Mouse (Mus musculus) forebrain, embryonic 14.5 days (tissue): ENCODE measurements around the gene Vamp5. TPM values are rescaled to one million over a fixed set of nuclear protein-coding genes. Genes with fewer than 3 reads are reported as not detected.

Experiments
- ATAC-seq: fragments of 200-750 bp; cut with Nextera tagmentation; 2 replicates; pipeline ENCODE4 v1.8.0; 2017; ENCODE audit warnings: mild to moderate bottlenecking, moderate library complexity
- DNase-seq: peaks from one replicate; pipeline ENCODE4 v3.0.0-alpha.2; 2015; ENCODE audit warnings: low spot score
- H3K27ac ChIP-seq: fragments of 300-500 bp; sonication (generic); 2 replicates; pipeline ENCODE4 v1.5.1; 2014; ENCODE audit warnings: low read depth, mild to moderate bottlenecking, control low read depth, low read length, moderate library complexity
- H3K27me3 ChIP-seq: fragments of 300-500 bp; sonication (generic); replicated peaks from 2 replicates; pipeline ENCODE4 v1.6.1; 2014; ENCODE audit warnings: low read length, control low read depth, mixed read lengths; ENCODE audit not compliant: control insufficient read depth, insufficient read depth
- H3K36me3 ChIP-seq: fragments of 300-500 bp; sonication (generic); 2 replicates; pipeline ENCODE4 v1.6.1; 2014; ENCODE audit warnings: low read length, control low read depth; ENCODE audit not compliant: control insufficient read depth, insufficient read depth
- H3K4me1 ChIP-seq: fragments of 300-500 bp; sonication (generic); 2 replicates; pipeline ENCODE4 v1.6.1; 2014; ENCODE audit warnings: antibody characterized with exemption, low read length, control low read depth; ENCODE audit not compliant: control insufficient read depth, insufficient read depth
- H3K4me2 ChIP-seq: fragments of 300-500 bp; sonication (generic); 2 replicates; pipeline ENCODE4 v1.6.1; 2014; ENCODE audit warnings: mild to moderate bottlenecking, control low read depth, low read length
- H3K4me3 ChIP-seq: fragments of 300-500 bp; sonication (generic); 2 replicates; pipeline ENCODE4 v1.5.1; 2014; ENCODE audit warnings: low read depth, low read length, control low read depth
- H3K9ac ChIP-seq: fragments of 300-500 bp; sonication (generic); 2 replicates; pipeline ENCODE4 v1.6.1; 2014; ENCODE audit warnings: mild to moderate bottlenecking, low read length, control low read depth, moderate library complexity
- H3K9me3 ChIP-seq: fragments of 300-500 bp; sonication (generic); replicated peaks from 2 replicates; pipeline ENCODE4 v1.6.1; 2016; ENCODE audit warnings: low read length, control low read depth, mixed read lengths; ENCODE audit not compliant: control insufficient read depth
- WGBS: fragments of 180-500 bp; shearing (Covaris S2); extraction: QIAGEN DNeasy Blood & Tissue Kit; methylation state at CpG from one replicate; pipeline ENCODE4 v1.1.7; 2014; 5-methylcytosine and 5-hydroxymethylcytosine counted together
- polyA plus RNA-seq: library from polyadenylated mRNA; unstranded; fragments of >200 nt; fragmentation: Nextera tagmentation; extraction: Ambion mirVana; gene quantifications from 2 replicates; pipeline ENCODE4 v1.2.1, GENCODE M21; 2014

Gene Vamp5
- polyA plus RNA-seq, 1 experiment from 2014 or later: 13.8 TPM

- H3K36me3 ChIP-seq: peaks cover 24% of the 10 kb centered on the region
- H3K27ac ChIP-seq: 0 out of 2 replicates have a peak overlapping the region, but pooled peaks have one; percentile 9
- peak; percentile 32 for DNase-seq
- no peak for ATAC-seq
- H3K4me2 ChIP-seq: no peak overlapping the region
- H3K9me3 ChIP-seq: no peaks in the 10 kb centered on the region
- no peak overlapping the region for H3K9ac ChIP-seq
- 77% methylated on average over 5 of the region's 5 CpGs for WGBS
- peaks cover 13% of the 10 kb centered on the region for H3K4me1 ChIP-seq
- H3K4me3 ChIP-seq: no peak overlapping the region
- no peaks in the 10 kb centered on the region for H3K27me3 ChIP-seq
These were observed 22.8 kb downstream of the Vamp5 start for GRCm38 (mm10) chr6:72357164-72358079.

GRCm38 (mm10) chr6:72356001-72356532 is 24.2 kb downstream of the Vamp5 start:
- DNase-seq (no peak), ATAC-seq (no peak)
- H3K27me3 ChIP-seq: no peaks in the 10 kb centered on the region
- H3K4me3 ChIP-seq: peak overlapping the region; percentile 58
- peaks cover 6% of the 10 kb centered on the region for H3K4me1 ChIP-seq
- H3K36me3 ChIP-seq: peaks cover 27% of the 10 kb centered on the region
- WGBS: 43% methylated on average over 6 of the region's 8 CpGs
- no peaks in the 10 kb centered on the region for H3K9me3 ChIP-seq
- peak overlapping the region; percentile 78 for H3K9ac ChIP-seq
- H3K4me2 ChIP-seq: peak overlapping the region; percentile 96
- H3K27ac ChIP-seq: no peak overlapping the region

- DNase-seq: peak; percentile 75
- H3K4me2 ChIP-seq: peak within 1 kb of the TSS; percentile 96
- ATAC-seq: peak; percentile 89
- H3K27ac ChIP-seq: peak within 1 kb of the TSS; percentile 1; the same call in 1 of the 2 replicates
- WGBS: under 1% methylated on average over 71 of the region's 71 CpGs
- H3K27me3 ChIP-seq: no peaks in the 10 kb centered on the region
- H3K36me3 ChIP-seq: peaks cover 31% of the 10 kb centered on the region
- peaks cover 6% of the 10 kb centered on the region; the same call in 1 of the 2 replicates for H3K4me1 ChIP-seq
- H3K9me3 ChIP-seq: no peaks in the 10 kb centered on the region
- peak within 1 kb of the TSS; percentile 58 for H3K4me3 ChIP-seq
- H3K9ac ChIP-seq: peak within 1 kb of the TSS; percentile 78
These were observed 25.0 kb downstream of the Vamp5 start, which contains the start of gene Tmem150a for GRCm38 (mm10) chr6:72355066-72355911. Tmem150a (plus strand) TSS chr6:72355447.

DNA sequence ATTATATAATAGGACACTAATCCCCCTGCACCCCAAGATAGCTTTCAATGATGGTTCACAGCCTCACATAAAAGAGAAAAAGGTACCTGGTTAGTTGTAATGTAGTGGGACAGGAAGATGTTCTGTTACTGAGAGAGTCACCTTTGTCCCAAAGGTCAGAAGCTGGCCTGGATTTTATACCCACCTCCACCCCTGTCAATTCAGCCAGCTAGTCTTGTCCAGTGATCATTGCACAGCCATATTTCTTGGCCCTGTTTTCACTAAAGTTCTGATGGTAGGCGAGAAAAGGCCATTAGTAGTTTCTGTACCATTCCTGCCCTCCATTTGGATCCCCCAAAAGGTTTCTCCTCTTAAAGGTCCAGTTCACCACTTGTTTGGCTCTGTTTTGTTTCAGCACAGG is 26.2 kb downstream of the Vamp5 start:
- DNase-seq: no peak
- Histone ChIP-seq H3K4me3 (no peak overlapping the region), H3K4me2 (no peak overlapping the region), H3K9ac (no peak overlapping the region), H3K27ac (no peak overlapping the region), H3K36me3 (peaks cover 33% of the 10 kb centered on the region), H3K9me3 (no peaks in the 10 kb centered on the region), H3K4me1 (peaks cover 6% of the 10 kb centered on the region; the same call in 1 of the 2 replicates), H3K27me3 (no peaks in the 10 kb centered on the region)
- 64% methylated on average over 1 of the region's 1 CpGs for WGBS
- ATAC-seq: no peak

DNA sequence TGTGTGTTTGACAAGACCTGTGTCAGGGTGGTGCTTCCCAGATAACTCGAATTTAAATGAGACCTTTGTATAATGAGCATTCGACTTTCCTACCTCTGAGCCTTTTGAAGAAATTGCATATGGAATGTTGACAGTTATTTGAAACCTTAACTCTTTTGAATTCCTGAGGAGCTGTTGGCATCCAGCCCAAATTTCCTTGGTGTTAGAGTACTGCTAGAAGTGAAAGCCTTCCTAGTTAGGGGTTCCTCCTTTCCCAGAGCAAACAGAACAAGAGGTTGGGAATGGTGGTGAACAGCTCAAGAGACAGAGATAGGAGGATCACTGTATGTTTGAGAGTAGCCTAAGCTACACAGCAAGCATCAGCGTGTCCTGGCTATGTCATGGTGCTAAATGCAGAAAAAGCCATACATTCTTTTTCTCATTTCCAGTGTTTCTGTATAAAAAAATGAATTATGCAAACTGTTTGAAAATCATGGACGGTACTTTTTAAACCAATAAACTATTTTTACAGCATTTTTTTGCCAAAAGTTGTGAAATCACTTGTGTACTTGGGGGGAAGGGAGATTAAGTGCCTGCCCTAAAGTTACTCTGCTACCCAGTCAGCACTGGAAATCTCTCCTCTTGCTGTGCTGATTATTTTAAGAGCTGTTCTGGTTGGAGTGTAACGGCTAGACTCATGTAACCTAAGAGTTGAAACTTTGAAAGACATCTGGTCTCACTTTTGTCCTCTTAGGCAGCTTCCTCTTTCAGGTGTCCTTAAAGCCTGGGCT is 27.4 kb downstream of the Vamp5 start:
- Histone ChIP-seq H3K4me3 (no peak overlapping the region), H3K9me3 (no peaks in the 10 kb centered on the region), H3K27me3 (no peaks in the 10 kb centered on the region), H3K4me2 (no peak overlapping the region), H3K4me1 (peaks cover 12% of the 10 kb centered on the region), H3K9ac (no peak overlapping the region), H3K27ac (no peak overlapping the region), H3K36me3 (peaks cover 30% of the 10 kb centered on the region)
- whole genome bisulfite sequencing: 73% methylated on average over 5 of the region's 5 CpGs
- ATAC-seq (no peak), DNase-seq (peak; percentile 45)

DNA sequence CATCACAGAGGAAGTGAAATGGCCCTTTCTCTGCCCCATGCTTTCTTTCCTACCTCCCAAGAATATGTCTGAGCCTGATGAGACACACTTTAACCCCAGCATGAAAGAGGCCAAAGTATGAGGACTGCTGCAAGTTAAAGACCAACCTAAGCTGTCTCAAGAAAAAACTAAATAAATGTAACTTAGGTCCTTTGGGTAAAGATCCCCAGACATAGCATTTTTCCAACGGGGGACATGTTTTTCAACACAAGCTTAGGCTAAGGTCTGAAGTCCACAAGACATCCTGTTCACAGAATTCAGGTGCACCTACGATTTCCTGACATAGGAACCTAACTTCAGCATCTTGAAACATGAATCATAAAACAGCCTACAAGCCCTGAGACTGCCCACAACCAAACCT is 30.1 kb downstream of the Vamp5 start:
- Histone ChIP-seq H3K27me3 (no peaks in the 10 kb centered on the region), H3K27ac (no peak overlapping the region), H3K9me3 (no peaks in the 10 kb centered on the region), H3K36me3 (peaks cover 30% of the 10 kb centered on the region), H3K9ac (no peak overlapping the region), H3K4me3 (no peak overlapping the region), H3K4me1 (peaks cover 15% of the 10 kb centered on the region), H3K4me2 (no peak overlapping the region)
- DNase-seq (no peak), ATAC-seq (no peak)
- WGBS: 91% methylated on average over 2 of the region's 2 CpGs

DNA sequence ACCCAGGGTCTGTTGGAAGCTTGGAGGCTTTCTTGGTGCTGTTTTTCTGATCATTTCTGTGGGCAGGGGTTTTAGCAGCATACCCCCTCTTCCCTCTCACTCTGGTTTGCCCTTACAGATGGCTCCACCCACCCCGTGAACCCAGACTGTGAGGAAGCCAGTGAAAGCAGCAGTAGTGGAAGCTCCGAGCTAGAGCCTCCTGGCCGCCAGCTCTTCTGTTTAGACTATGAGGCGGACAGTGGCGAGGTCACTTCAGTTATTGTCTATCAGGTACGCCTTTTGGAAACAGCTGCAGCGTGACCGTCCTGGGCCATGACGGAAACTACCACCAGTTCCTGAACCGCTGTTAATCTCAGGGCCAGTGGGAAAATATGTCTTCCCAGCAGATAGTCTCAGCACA is 31.9 kb downstream of the Vamp5 start:
- H3K4me1 ChIP-seq: peaks cover 18% of the 10 kb centered on the region
- H3K4me3 ChIP-seq: no peak overlapping the region

More for the DNA sequence above, 31.9 kb downstream of the Vamp5 start:
- WGBS: 81% methylated on average over 10 of the region's 10 CpGs
- Histone ChIP-seq H3K4me2 (peak overlapping the region; percentile 77), H3K9ac (no peak overlapping the region; the same call in 1 of the 2 replicates), H3K27ac (no peak overlapping the region), H3K9me3 (no peaks in the 10 kb centered on the region), H3K27me3 (no peaks in the 10 kb centered on the region), H3K36me3 (peaks cover 30% of the 10 kb centered on the region)
- ATAC-seq (no peak), DNase-seq (no peak)
